Mouse (Mus musculus) colon, adult 2 months (tissue): ENCODE data around the gene Slc9a3. TPM values are rescaled to one million over a fixed set of nuclear protein-coding genes. Genes with fewer than 3 reads are reported as not detected.

Experiments used
- polyA plus RNA-seq: library from polyadenylated mRNA; depleted of rRNA; stranded (reverse); fragments of >200 nt; gene quantifications from 2 replicates; pipeline ENCODE4 v1.2.3, GENCODE M21; 2012; rRNA removed

Gene Slc9a3
- 117 and 152 TPM in 2 replicates for polyA plus RNA-seq

GRCm38 (mm10) chr13:74121141-74121602 is at the start of gene Slc9a3:
Slc9a3 (plus strand) TSS chr13:74121457.

GRCm38 (mm10) chr13:74208317-74208985 is 87.2 kb downstream of the Slc9a3 start, which contains the start of gene Exoc3:
Exoc3 (minus strand) TSS chr13:74208732.

Other genes starting within 250 kb of the Slc9a3 start
- 0.49 and 1.2 TPM in 2 replicates for gene Trip13, start 183.7 kb upstream of the Slc9a3 start, polyA plus RNA-seq
- gene Brd9, start 183.6 kb upstream of the Slc9a3 start, polyA plus RNA-seq: 19.6 and 20.2 TPM in 2 replicates
- gene Zdhhc11, start 157.6 kb upstream of the Slc9a3 start, polyA plus RNA-seq: not detected in 2 replicates
- 36.5 and 39.8 TPM in 2 replicates for gene Tppp, start 112.0 kb upstream of the Slc9a3 start, polyA plus RNA-seq
- gene Cep72, start 59.2 kb upstream of the Slc9a3 start, polyA plus RNA-seq: 2.0 and 2.5 TPM in 2 replicates
- 32.9 and 34.1 TPM in 2 replicates for gene Exoc3, start 87.3 kb downstream of the Slc9a3 start, polyA plus RNA-seq
- gene Ahrr, start 170.9 kb downstream of the Slc9a3 start, polyA plus RNA-seq: 1.0 and 2.5 TPM in 2 replicates
- gene Pdcd6, start 196.1 kb downstream of the Slc9a3 start, polyA plus RNA-seq: 72.8 and 84.9 TPM in 2 replicates
- 80.8 and 116 TPM in 2 replicates for gene Sdha, start 228.8 kb downstream of the Slc9a3 start, polyA plus RNA-seq
- 1.5 and 1.9 TPM in 2 replicates for gene Ccdc127, start 228.9 kb downstream of the Slc9a3 start, polyA plus RNA-seq
- gene Lrrc14b, start 242.5 kb downstream of the Slc9a3 start, polyA plus RNA-seq: 0.10 and 0.40 TPM in 2 replicates